Mouse (Mus musculus): ENCODE data around the gene Gm21394. TPM values are rescaled to one million over a fixed set of nuclear protein-coding genes. Genes with fewer than 3 reads are reported as not detected.
"Not testable (repeated sequence)": the region's sequence is repeated elsewhere in the genome, so short reads cannot be mapped to it uniquely, and the experiment has no call there.

Gm21394 gene
- not detected in 2 replicates for total RNA-seq (2014; fragmentation: Nextera tagmentation)
- not detected in 2 replicates for total RNA-seq (2017)

DNA sequence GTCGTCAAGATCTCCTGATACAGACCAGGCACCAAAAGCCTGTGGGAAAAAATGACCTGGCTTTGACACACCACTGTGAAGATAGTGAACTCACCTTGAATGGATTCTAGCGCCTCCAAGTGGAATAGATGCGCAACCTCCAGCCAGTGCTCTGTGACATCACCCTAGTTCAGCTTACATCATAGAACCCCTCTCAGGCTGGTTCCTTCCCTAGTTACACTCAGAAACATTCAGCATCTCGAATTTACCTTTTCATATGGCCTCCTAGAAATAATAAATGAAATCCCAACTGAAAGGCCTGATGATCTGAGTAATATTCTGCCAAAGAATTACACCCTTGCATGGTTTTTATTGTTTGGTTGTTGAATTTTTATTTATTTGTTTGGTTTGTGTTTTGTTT lies at the start of gene Gm21394:
Gm21394 (minus strand) TSS at position 101 of the 400 bp plus-strand sequence.
- not testable (repeated sequence) for ATAC-seq (replicated peaks; ENCODE audit: low FRiP score, low TSS enrichment, poor library complexity, severe bottlenecking)

Other genes with a start within 250 kb of the Gm21394 start
- gene Gm21409, start 181.8 kb upstream of the Gm21394 start, total RNA-seq (2014; fragmentation: Nextera tagmentation), result not detected in 2 replicates
- gene Gm21409, start 181.8 kb upstream of the Gm21394 start, total RNA-seq (2017), result not detected in 2 replicates